Mouse (Mus musculus) common myeloid progenitor, adult 5-6 weeks (primary cell): Measurements from ENCODE around the gene Rcor1. TPM values are rescaled to one million over a fixed set of nuclear protein-coding genes. Genes with fewer than 3 reads are reported as not detected.

Experiments
- ATAC-seq: replicated peaks from 2 replicates; pipeline ENCODE4 v1.8.0; 2016; ENCODE audit warnings: low read depth, mild to moderate bottlenecking, moderate TSS enrichment, inconsistent platforms; ENCODE audit not compliant: poor library complexity, severe bottlenecking
- total RNA-seq: library from RNA; stranded (forward); fragments of 200-1000, 187-1606 nt; gene quantifications from 2 replicates; pipeline ENCODE4 v1.2.3, GENCODE M21; 2017

The Rcor1 gene
- total RNA-seq, 1 experiment from 2014 or later, result 47.7 TPM

DNA sequence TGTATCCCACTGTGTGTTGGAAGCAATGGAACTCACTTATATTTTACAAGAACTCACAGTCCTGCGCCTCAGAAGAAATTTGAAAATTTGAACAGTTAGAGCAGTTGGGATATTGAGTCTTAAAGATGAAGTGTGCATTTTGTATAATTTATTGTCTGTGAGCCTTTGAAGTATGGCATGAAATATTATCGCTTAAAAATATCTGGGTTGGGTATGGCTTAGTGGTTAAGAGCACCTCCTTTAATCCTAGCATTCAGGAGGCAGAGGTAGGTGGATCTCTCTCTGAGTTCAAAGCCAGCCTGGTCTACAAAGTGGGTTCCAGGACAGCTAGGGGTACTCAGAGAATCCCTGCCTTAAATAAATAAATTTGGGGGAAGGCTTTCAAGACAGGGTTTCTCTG lies 20.1 kb upstream of the Rcor1 start:
- no peak for ATAC-seq

DNA sequence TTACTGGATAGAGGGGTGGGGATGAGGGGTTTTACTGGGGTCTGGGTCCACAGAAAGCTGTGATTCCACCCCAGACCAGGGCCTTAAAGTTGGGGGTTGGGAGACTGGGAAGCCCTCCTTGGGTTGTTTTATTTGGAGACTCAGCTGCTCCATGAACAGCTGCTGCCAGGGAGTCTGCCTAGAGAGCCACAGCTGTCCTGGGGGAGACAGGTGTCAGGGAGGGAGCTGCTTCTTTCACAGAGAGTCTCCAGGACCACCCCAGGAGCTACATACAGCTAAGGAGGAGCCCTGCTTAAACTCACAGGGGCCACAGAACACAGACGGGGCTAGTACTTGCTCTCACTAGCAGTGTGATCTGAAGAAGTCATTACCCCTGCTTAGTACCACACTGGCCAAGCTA lies 18.0 kb upstream of the Rcor1 start:
- no peak for ATAC-seq

- ATAC-seq, result no peak
Measured at GRCm38 (mm10) chr12:111021577-111021976, 17.6 kb upstream of the Rcor1 start.

DNA sequence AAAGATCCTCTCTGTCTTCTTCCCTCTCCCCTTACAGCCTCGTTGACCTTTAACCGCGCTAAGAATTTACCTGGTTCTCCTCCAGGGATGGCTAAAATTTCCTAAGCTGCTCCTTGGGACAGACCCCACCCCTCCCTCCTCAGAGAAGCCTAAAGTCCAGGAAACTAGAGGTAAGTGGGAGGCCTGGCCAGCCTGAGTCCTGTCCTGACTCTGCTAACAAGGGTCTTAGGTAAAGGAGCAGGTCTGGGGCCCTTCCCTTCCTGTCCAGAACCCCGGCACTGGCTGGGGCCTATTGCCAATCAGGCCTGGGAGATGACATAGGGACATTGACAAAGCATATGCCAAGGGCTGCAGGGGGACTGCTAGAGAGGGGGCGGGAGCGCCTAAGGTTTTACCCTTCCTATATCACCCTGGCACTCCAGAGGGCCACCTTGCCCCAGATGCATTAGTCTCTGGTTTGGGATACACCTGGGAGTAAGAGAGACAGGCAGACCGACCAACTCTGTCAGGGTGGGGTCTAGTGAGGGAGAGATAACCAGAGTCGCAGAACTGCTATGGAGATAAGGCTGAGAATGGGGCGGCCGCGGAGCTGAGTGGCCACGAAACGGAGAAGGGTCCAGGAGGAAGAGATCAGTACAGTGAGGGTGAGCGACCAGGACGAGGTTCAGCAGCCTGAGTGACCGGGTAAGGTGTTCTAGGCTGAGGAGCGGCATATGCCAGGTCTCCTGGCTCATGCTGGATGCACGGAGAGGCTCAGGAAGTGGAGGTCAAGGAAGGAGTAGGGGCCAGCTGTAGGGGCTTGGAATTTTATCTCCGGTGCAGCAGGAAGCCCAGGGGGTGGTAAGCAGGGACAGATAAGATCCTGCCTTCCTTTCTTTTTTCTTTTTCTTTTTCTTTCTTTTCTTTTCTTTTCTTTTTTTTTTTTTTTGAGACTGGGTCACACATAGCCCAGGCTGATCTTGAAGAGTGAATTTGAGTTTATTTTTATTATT lies 10.7 kb upstream of the Rcor1 start:
- peak; percentile 65 for ATAC-seq

GRCm38 (mm10) chr12:111029291-111029890 lies 9.8 kb upstream of the Rcor1 start:
- peak; percentile 20; the same call in 1 of the 2 replicates for ATAC-seq

GRCm38 (mm10) chr12:111032839-111033238 lies 6.3 kb upstream of the Rcor1 start:
- ATAC-seq, result no peak

- peak; percentile 55 for ATAC-seq
Measured at GRCm38 (mm10) chr12:111035182-111035824, 3.8 kb upstream of the Rcor1 start.

GRCm38 (mm10) chr12:111036198-111036775 lies 2.9 kb upstream of the Rcor1 start:
- no peak for ATAC-seq

- no peak for ATAC-seq
Measured at GRCm38 (mm10) chr12:111037241-111038180, 1.6 kb upstream of the Rcor1 start.

- peak; percentile 12 for ATAC-seq
Measured at GRCm38 (mm10) chr12:111038231-111038975, 748 bp upstream of the Rcor1 start.

DNA sequence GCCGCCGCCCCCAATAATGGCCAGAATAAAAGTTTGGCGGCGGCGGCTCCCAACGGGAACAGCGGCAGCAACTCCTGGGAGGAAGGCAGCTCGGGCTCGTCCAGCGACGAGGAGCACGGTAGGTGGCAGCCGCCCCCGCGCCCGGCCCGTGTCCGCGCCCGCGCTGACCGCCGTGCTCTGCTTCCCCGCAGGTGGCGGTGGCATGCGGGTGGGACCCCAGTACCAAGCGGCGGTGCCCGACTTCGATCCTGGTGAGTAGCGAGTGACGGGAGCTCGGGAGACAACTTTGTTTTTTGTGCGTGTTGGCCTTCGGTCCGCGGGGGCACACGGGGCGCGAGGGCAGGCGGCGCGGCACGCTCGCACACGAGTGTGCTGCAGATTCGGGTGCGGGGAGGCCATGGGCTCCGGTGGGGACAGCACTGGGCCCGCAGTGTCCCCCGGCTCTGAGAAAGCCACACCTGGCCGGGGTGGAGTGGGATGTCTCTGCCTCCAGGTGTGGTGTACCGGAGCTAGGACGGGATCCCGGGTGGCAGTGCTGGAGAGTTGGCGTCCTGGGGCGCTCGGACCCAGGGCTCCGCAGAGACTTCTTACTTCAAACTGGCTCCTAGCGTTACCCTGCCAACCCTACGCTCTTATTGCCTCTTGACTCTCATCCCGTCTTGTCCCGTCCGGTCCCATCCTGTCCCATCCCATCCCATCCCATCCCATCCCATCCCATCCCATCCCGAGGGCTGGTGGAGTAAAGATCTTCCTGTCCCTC lies 800 bp downstream of the Rcor1 start:
- no peak for ATAC-seq

- ATAC-seq, result no peak
Measured at GRCm38 (mm10) chr12:111040531-111040860, 1.3 kb downstream of the Rcor1 start.

DNA sequence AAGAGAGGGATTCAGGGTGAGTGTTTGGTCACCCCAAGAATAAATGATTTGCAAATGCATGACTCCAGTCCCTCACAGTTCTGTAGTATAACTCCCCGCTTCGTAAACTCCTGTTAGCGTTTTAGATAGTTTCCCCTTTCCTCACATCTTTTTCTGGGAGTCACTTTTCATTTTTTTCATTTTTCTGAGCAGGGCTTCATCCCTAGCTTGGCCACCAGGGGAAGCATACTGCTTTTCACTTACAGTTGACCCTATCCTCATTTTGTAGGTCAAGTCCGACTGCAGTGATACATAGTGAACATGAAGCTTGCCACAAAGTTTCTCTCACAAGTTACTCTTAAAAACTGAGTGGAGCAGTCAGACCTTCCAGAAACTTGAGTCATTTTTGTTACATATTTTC lies 2.0 kb downstream of the Rcor1 start:
- ATAC-seq, result no peak

GRCm38 (mm10) chr12:111042365-111042764 lies 3.2 kb downstream of the Rcor1 start:
- ATAC-seq, result no peak

- ATAC-seq, result no peak
Measured at GRCm38 (mm10) chr12:111044880-111045279, 5.7 kb downstream of the Rcor1 start.

DNA sequence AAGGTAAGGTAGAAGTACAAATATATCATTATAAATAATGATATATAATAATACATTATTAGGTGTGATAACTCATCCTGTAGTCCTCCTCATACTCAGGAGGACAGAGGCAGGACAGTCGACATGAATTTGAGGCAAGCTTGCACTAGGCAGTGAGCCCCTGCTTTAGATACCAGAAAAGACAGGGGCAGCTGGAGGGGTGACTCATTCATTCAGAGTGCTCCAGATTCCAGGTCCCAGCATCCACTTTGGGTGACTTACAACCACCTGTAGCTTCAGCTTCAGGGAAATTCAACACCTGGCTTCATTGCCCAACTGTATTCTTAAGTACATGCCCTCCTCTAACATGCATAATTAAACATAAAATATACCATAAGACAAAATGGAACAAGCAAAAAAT lies 7.7 kb downstream of the Rcor1 start:
- no peak for ATAC-seq

DNA sequence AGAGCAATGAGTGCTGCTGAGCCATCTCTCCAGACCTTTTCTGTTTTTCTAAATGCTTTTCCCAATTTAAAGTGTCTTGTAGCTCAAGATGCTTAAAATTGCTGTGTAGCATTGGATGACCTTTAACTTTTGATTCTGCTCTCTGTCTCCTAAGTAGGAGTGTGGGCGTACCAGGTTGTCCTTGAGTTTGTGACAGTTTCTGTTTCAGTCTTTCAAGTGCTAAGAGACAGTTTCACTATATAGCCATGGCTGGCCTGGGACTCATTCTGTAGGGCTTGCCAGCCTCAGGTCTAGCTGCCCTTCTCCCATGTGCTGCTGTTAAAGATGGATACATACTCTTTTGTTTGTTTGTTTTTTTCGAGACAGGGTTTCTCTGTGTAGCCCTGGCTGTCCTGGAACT lies 9.1 kb downstream of the Rcor1 start:
- no peak for ATAC-seq

- ATAC-seq, result no peak
Measured at GRCm38 (mm10) chr12:111050256-111050655, 11.1 kb downstream of the Rcor1 start.
